Mouse (Mus musculus): Measurements from ENCODE around the gene Stra6. TPM values are rescaled to one million over a fixed set of nuclear protein-coding genes. Genes with fewer than 3 reads are reported as not detected.

Gene Stra6
- total RNA-seq, 1 experiment from 2014 or later, result 1.6 TPM

Other genes with a start within 250 kb of the Stra6 start
- 3.9 and 4.9 TPM in 2 replicates for gene Arid3b, start 227.0 kb upstream of the Stra6 start, total RNA-seq (2021)
- 82.7 and 89.0 TPM in 2 replicates for gene Ubl7, start 152.8 kb upstream of the Stra6 start, total RNA-seq (2021)
- gene Sema7a, start 123.7 kb upstream of the Stra6 start, total RNA-seq (2021), result 8.6 and 8.8 TPM in 2 replicates
- 6,596 and 7,089 TPM in 2 replicates for gene Cyp11a1, start 57.4 kb upstream of the Stra6 start, total RNA-seq (2021)
- gene Ccdc33, start 55.0 kb downstream of the Stra6 start, total RNA-seq (2021), result 0.39 and 0.76 TPM in 2 replicates
- 10.0 and 13.3 TPM in 2 replicates for gene Islr, start 140.5 kb downstream of the Stra6 start, total RNA-seq (2021)
- 0.64 and 1.7 TPM in 2 replicates for gene Islr2, start 140.5 kb downstream of the Stra6 start, total RNA-seq (2021)
- gene Pml, start 186.0 kb downstream of the Stra6 start, total RNA-seq (2021), result 23.6 and 35.1 TPM in 2 replicates
- 18.2 and 29.6 TPM in 2 replicates for gene Stoml1, start 189.4 kb downstream of the Stra6 start, total RNA-seq (2021)
- 15.1 and 15.8 TPM in 2 replicates for gene Loxl1, start 249.4 kb downstream of the Stra6 start, total RNA-seq (2021)